Mouse (Mus musculus) lung, postnatal 0 days (tissue): Measurements from ENCODE around the gene Ddn.
A peak's percentile ranks its signal among the peaks of the same experiment; 100 is the strongest.

Experiments used
- CTCF ChIP-seq: IDR thresholded peaks from 2 replicates; pipeline ENCODE4 v1.5.1; 2016; ENCODE audit warnings: antibody characterized with exemption, mild to moderate bottlenecking
- EP300 ChIP-seq: IDR thresholded peaks from 2 replicates; pipeline ENCODE4 v1.6.1; 2016; ENCODE audit warnings: antibody characterized with exemption, mild to moderate bottlenecking, control low read depth

GRCm38 (mm10) chr15:98780573-98780972 lies 28.7 kb downstream of the Ddn start:
- TF ChIP-seq EP300, result no peak
- TF ChIP-seq CTCF, result peak; percentile 45
